Mouse (Mus musculus) right cerebral cortex, postnatal 25 days (tissue): Measurements from ENCODE around the gene Gm29644.
"Not testable (repeated sequence)": the region's sequence is repeated elsewhere in the genome, so short reads cannot be mapped to it uniquely, and the experiment has no call there.

Source experiments
- DNase-seq: peaks from one replicate; pipeline ENCODE4 v3.0.0; 2022

Gm29644 gene

GRCm38 (mm10) chrY:70303187-70303586 is at the start of gene Gm29644, which contains the start of gene Gm29423:
Gene Gm29644, minus strand, starts transcription at chrY:70303343.
Gene Gm29423, minus strand, starts transcription at chrY:70303287.
- DNase-seq: not testable (repeated sequence)

GRCm38 (mm10) chrY:70273542-70273941 is 29.6 kb downstream of the Gm29644 start, which contains the start of gene Gm21118:
Gene Gm21118, minus strand, starts transcription at chrY:70273642.
- not testable (repeated sequence) for DNase-seq
